Mouse (Mus musculus) Patski (cell line): Measurements from ENCODE around the gene Ggta1. TPM values are rescaled to one million over a fixed set of nuclear protein-coding genes. Genes with fewer than 3 reads are reported as not detected.

ENCODE experiments used
- ATAC-seq: fragments of 100-300 bp; one replicate; pipeline ENCODE4 v1.8.0; 2021
- CTCF ChIA-PET: fragments of 350-600 bp; sonication (Branson Sonifier 250); formaldehyde crosslinking; loops from one replicate; lab custom pipeline; 2022; ENCODE audit warnings: inconsistent platforms; lab: Charles Lee
- POLR2A ChIA-PET: fragments of 350-600 bp; sonication (Branson Sonifier 250); formaldehyde crosslinking; loops from one replicate; lab custom pipeline; 2022; ENCODE audit warnings: antibody characterized with exemption, inconsistent platforms; lab: Charles Lee
- DNase-seq: peaks from one replicate; pipeline ENCODE4 v3.0.0-alpha.2; 2011; ENCODE audit warnings: low read depth, low spot score
- H3K27me3 ChIP-seq: fragments of 371-371 bp; one replicate; pipeline ENCODE4 v1.5.1; 2021
- CTCF ChIP-seq: fragments of 100-300 bp; IDR thresholded peaks from one replicate; pipeline ENCODE4 v1.5.1; 2021
- in situ Hi-C: fragments of 300-500 bp; cut with MboI; formaldehyde crosslinking; loops from 3 replicates; pipeline ENCODE4 v1.11.1; 2018; ENCODE audit warnings: low pct_unique_long_range_greater_than_20kb, mixed read lengths
- polyA plus RNA-seq: library from polyadenylated mRNA; unstranded; gene quantifications from one replicate; pipeline ENCODE4 v1.2.3, GENCODE M21; 2021

Ggta1 gene
- polyA plus RNA-seq, 1 experiment from 2014 or later: 25.5 TPM

DNA sequence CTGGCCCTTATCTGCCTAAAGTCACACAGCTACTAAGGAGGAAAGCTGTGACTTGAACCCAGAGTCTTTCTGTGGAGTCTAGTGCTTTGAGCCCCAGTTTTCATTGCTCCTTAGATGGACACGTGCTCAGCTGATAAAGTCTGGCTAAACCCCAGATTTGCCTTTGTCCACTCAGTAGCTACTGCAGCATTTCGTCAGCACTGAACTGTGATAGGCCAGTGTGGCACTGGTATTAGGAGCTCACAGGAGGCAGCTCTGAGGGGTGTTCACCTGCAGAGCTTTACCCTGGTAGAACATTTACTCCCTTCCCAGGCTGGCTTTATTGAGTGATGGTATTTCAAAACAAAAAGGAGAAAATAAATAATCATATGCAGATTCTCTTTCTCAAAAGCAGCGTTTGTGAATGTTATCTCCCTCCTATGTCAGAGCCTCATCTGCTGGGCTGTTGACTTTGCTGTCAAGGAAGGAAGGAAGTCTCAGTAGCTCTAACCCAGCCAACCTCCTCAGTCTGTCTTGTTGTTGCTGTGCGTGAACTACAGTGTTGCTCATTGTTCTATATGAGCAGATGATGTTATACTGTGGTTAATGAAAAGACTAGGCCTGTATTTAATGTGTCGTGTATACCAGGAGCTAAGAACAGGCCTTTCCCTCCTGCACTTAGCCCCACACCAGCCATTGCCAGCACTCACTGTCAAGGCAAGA is 54.5 kb downstream of the Ggta1 start:
- no peaks in the 10 kb centered on the region for H3K27me3 ChIP-seq
- in situ Hi-C loops: no loop called here
- ChIA-PET CTCF (no interaction called here), POLR2A (interaction anchor here (0.6 kb wide), 1 partner anchor 26 kb away, joined by 4 read pairs; no protein-coding TSS in a partner anchor)
- DNase-seq: no peak
- no peak for ATAC-seq
- no peak for TF ChIP-seq CTCF

- peak; percentile 87 for ATAC-seq
- no peak for TF ChIP-seq CTCF
- in situ Hi-C loops: no loop called here
- no peaks in the 10 kb centered on the region for H3K27me3 ChIP-seq
- CTCF ChIA-PET: no interaction called here
- no peak for DNase-seq
- POLR2A ChIA-PET: no interaction called here
Measured at GRCm38 (mm10) chr2:35407878-35408277, 55.2 kb downstream of the Ggta1 start.

- H3K27me3 ChIP-seq: no peaks in the 10 kb centered on the region
- ChIA-PET CTCF (no interaction called here), POLR2A (no interaction called here)
- no peak for TF ChIP-seq CTCF
- ATAC-seq (no peak), DNase-seq (no peak)
- in situ Hi-C loops: no loop called here
Measured at GRCm38 (mm10) chr2:35407266-35407665, 55.8 kb downstream of the Ggta1 start.

DNA sequence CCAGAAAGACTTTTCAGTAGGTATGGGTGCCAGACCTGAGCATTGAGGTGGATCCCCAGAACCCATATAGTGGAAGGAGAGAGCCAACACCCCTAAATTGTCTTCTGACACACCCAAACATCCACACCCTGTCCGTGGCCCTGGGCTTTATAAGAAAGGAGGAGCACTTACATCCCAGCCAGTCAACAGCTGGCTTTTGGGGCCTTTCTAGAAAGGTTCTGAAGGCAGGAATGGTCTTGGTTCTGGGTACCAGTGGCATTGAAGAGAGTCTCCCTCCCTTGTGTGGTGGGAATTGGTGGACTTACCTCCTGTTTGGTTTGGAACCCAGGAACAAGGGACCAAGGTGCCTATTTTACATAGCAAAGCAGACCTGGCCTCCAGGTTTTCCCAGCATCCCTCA is 56.4 kb downstream of the Ggta1 start:
- no peak for DNase-seq
- CTCF ChIA-PET: no interaction called here
- no peak for ATAC-seq

GRCm38 (mm10) chr2:35402391-35402790 is 60.6 kb downstream of the Ggta1 start:
- ChIA-PET CTCF (no interaction called here), POLR2A (no interaction called here)
- ATAC-seq: no peak
- in situ Hi-C loops: no loop called here
- no peak for DNase-seq
- no peaks in the 10 kb centered on the region for H3K27me3 ChIP-seq
- no peak for TF ChIP-seq CTCF

More for the DNA sequence above, 56.4 kb downstream of the Ggta1 start:
- POLR2A ChIA-PET: no interaction called here
- in situ Hi-C loops: no loop called here
- no peak for TF ChIP-seq CTCF
- H3K27me3 ChIP-seq: no peaks in the 10 kb centered on the region

DNA sequence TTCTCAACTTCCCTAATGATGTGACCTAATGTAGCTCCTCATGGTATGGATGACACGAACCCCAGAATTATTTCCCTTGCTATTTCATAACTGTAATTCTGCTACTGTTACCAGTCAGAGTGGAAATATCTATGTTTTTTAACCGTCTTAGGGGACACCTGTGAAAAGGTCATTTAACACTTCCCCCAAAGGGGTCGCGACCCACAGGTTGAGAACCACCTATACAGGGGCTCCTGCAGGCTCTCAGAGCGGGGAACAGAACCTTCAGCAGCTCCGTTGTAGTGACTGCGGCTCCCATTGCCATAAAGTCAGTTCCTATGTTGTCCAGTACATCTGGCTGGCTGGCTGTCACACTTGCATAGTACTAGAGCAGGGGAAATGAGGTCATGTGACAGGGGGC is 62.3 kb downstream of the Ggta1 start:
- ChIA-PET CTCF (no interaction called here), POLR2A (no interaction called here)
- DNase-seq (no peak), ATAC-seq (no peak)
- in situ Hi-C loops: no loop called here
- H3K27me3 ChIP-seq: no peaks in the 10 kb centered on the region
- TF ChIP-seq CTCF: no peak

DNA sequence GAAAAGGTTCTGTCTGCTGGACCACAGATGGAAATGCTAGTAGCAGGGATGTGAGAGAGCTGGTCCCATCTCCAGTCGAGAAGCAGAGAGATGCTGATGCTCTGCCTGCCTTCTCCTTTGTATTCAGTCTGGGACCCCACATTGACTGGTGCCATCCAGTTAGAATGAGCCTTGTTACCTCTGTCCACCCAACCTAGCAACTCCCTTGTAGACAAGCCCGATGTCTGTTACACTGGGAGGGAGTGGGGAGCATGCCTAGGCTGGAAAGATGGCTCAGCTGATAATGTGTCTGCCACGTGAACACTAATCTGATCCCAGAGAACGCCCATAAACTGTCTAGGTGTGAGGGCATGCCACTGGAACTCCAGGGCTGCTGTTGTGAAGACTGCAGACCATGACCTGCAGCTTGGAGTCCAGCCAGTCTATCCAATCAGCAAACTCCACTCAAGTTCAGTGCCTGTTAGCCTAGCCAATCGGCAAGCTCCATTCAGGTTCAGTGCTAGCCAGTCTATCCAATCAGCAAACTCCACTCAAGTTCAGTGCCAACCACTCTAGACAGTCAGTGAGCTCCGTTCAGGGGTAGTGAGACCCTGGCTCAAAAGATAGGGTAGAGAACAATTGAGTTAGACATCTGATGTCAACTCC is 64.7 kb downstream of the Ggta1 start:
- POLR2A ChIA-PET: interaction anchor here (0.8 kb wide), 1 partner anchor 80 kb away, joined by 4 read pairs; no protein-coding TSS in a partner anchor
- no peak for TF ChIP-seq CTCF
- CTCF ChIA-PET: interaction anchor here (0.6 to 2.2 kb wide), 12 partner anchors 9 to 183 kb away, joined by 3 to 7 read pairs (median 3); no protein-coding TSS in a partner anchor
- DNase-seq (no peak), ATAC-seq (no peak)
- in situ Hi-C loops: no loop called here
- H3K27me3 ChIP-seq: no peaks in the 10 kb centered on the region

DNA sequence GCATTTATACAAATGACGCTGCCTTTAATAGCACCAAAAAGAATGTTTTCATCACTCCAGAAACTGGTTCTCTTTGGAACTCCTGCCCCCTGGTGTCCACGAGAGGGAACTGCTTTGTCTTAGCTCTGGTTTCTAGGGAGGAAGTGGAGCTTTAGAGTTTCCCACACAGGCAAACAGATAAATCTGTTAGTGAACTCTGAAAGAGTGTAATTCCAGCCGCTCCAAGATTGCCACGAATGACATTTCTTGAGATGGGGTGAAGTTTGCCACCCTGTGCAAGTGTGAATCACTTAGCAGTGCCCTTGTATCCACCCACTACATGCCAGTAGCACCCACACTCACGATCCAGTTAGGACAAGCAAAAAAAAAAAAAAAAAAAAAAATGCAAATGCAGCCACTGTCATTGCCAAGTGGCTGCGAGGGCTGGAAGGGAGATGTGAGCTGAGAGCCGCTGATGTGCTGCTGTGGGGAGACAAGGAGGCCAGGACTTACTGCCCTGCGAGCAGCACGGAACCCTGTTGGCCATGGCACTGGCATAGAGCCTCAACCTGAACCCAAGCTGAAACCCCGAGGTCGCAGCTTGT is 65.3 kb downstream of the Ggta1 start:
- DNase-seq (no peak), ATAC-seq (no peak)
- peak; percentile 77 for TF ChIP-seq CTCF
- POLR2A ChIA-PET: interaction anchor here (0.7 to 0.8 kb wide), 3 partner anchors 21 to 234 kb away, joined by 4 to 5 read pairs (median 4); no protein-coding TSS in a partner anchor
- CTCF ChIA-PET: interaction anchor here (0.6 to 2.2 kb wide), 15 partner anchors 8 to 183 kb away, joined by 3 to 7 read pairs (median 3); no protein-coding TSS in a partner anchor
- in situ Hi-C loops: no loop called here
- no peaks in the 10 kb centered on the region for H3K27me3 ChIP-seq

GRCm38 (mm10) chr2:35397096-35397495 is 65.9 kb downstream of the Ggta1 start, which contains the start of gene 4930402F06Rik:
TSS of gene 4930402F06Rik (minus strand) at chr2:35397175.
- TF ChIP-seq CTCF: no peak

DNA sequence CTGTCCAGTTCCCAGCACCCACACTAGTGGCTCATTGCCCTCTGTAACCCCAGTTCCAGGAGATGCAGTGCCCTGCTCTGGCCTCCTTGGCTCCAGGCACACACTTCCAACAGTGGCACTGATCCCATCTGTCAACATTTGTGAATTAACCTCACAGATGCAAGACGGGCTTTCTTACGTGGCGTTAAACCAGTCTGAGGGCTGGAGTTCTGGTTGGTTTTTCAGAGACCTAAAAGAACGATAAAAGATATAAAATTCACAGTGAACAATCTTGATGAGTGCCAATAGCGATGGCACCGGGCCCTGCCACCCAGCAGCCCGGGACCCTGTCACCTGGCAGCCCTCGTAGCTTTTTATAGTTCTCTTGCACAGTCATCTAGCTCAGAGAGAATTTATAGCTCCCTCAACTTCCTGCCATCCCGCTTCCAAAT is 77.6 kb downstream of the Ggta1 start:
- peaks cover 4% of the 10 kb centered on the region for H3K27me3 ChIP-seq
- ChIA-PET POLR2A (no interaction called here), CTCF (no interaction called here)
- in situ Hi-C loops: no loop called here
- DNase-seq: no peak
- TF ChIP-seq CTCF: no peak
- no peak for ATAC-seq

More at GRCm38 (mm10) chr2:35397096-35397495, 65.9 kb downstream of the Ggta1 start, which contains the start of gene 4930402F06Rik:
- H3K27me3 ChIP-seq: no peaks in the 10 kb centered on the region
- ATAC-seq (no peak), DNase-seq (no peak)
- in situ Hi-C loops: no loop called here
- ChIA-PET POLR2A (interaction anchor here (0.7 kb wide), 2 partner anchors 20 to 233 kb away, joined by 4 to 5 read pairs; no protein-coding TSS in a partner anchor), CTCF (interaction anchor here (0.8 to 2.2 kb wide), 13 partner anchors 8 to 119 kb away, joined by 3 to 7 read pairs (median 3); no protein-coding TSS in a partner anchor)
